Mouse (Mus musculus) lung, postnatal 4 days (tissue): ENCODE data around the gene Ndufa8.
A peak's percentile ranks its signal among the peaks of the same experiment; 100 is the strongest.

ENCODE experiments used
- DNase-seq, 2 experiments: peaks; one replicate each; pipeline ENCODE4 v3.0.0; 2021

The Ndufa8 gene

GRCm38 (mm10) chr2:36048748-36049566 is at the start of gene Ndufa8, which contains the start of gene Morn5:
Ndufa8 (minus strand) TSS chr2:36049406.
Morn5 (plus strand) TSS chr2:36049458.
- peak; percentile 98 to 99 for DNase-seq

DNA sequence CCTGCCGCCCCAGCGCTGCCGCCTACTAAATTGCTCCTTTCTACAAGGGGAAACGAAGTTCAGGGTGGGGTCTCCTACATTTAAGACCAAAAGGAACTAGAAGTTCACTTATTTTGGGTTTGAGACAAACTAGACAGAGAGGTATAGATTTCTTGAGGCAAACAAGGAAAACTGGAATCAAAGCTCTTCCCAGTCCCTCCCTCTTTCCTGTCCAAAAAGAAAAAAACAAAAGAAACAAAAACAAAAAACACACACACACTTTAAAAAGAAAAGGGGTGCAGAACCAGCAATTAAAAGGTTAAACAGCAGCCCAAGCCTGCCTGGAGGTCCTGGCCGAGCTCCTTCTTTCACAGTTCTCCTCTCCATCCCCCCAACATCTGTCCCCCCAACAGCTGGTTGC is 48.8 kb upstream of the Ndufa8 start:
- DNase-seq: no peak

- no peak for DNase-seq
Measured at GRCm38 (mm10) chr2:36097129-36097815, 48.1 kb upstream of the Ndufa8 start.

DNA sequence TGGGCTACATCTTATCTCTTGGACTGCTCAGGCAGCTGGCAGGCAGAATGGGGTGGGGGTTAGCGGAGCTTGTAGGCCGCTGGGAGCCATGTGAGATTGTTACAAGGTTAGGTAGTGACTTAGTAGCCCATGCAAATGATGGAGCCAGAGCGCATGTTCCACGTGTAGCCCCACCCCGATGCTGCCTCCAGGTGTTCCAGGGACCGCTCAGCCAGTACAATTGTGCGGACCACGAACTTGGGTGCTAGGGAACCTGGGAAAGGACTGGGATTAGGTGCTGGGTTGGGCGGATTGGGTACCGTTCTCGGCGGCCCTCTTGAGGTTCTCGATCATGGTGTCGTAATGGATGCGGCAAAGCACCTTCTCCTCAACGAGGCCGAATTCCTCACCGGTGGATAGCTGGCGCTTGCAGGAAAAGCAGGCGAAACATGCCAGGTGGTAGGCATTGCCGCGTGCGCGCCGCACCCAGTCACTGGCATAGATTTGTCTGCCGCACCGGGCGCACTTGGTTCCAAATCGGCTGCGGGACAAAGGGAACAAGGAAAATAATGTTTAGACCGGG is 44.8 kb upstream of the Ndufa8 start:
- DNase-seq: no peak

DNA sequence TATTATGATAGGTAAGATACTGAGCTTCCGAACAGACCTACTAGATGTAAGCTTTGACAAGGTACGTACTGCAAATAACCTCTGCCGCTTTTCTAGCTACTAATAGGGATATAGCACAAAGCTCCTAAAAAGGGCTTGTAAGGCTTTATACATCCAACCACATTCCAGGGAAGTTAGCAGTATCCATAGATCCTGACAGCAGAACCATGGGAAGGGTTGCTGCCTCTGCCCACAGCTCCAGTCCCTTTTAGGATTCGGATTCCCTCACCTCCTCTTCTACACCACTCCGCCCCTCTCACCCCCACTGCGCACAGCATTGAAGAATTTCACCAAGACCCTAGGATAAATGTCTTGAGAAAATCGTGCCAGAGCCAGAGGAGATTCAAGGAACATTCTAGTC is 44.1 kb upstream of the Ndufa8 start:
- DNase-seq: no peak

DNA sequence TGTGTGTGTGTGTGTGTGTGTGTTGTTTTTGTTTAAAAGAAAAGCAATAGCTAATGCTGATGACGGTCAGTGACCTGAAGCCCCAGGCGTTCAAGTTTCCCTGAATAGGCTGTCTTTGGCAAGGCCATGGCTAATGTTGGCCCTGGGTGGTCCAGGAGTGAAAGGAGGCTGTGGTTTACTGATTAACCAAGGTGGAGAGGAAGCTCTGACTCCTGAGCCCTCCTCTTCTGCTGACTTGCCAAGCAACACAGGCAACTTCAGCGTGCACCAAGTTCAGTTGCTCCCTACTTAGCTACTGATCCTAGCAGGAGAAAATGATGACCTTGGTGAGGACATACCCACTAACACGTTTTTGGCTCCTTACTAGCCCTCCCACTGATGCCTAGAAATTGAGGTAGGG is 43.5 kb upstream of the Ndufa8 start:
- DNase-seq: no peak

DNA sequence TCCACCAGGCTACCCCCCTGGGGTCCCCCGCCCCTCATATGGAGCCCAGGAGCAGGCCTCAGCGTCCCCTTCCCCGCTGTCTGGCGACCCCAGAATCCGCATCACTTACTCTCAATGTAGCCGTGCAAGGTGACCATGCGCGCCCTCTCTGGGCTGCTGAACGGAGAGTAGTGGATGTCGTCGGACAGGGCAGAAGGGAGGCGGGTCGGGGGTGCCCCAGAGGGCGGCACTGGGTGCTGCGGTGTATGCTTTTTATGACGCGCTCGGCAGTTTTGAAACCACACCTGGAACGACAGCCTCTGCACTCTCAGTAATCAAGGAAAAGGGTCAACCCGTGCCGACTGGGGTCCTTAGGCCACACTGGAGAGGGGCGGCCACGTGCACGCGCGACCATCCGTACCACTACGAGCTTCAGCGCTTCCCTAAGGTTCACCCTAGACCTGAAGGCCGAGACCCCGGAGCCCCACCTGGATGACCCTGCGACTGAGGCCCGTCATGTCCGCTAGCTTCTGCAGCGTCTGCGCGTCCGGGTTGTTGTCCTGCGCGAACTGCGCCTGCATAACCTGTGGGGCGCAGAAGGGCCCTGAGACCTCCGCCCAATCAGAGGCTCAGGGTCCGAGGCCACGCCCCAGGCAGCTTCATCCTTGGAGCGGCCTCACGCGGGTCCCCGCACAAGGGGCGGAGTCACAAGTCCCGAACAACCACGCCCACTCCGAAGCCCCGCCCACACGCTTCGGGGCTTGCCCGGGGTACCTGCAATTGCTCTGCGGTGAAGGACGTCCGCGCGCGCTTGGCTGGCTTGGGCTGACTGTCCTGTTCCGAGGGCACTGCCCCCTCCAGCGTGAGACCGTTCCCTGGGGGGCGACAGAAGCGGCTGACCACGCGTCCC is 41.9 kb upstream of the Ndufa8 start:
- peak; percentile 53 to 61 for DNase-seq

DNA sequence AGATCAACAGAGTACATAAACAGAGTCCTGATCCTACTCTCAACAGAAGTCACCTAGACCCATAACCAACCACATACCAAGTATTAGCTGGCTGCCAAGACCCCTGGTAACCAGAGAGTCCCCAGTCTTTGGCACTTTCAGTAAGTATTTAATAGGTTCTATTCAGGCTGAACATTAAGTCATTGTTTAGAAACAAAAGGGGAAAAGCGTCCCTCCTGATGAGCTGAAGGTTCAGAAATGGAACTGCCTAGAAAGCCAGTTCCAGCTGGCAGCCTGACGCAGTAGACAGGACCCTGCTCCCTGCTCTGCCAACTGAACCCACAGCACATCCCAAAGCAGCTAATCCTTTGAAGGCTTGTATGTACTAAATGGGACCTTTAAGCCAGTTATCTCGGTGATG is 40.0 kb upstream of the Ndufa8 start:
- DNase-seq: no peak

DNA sequence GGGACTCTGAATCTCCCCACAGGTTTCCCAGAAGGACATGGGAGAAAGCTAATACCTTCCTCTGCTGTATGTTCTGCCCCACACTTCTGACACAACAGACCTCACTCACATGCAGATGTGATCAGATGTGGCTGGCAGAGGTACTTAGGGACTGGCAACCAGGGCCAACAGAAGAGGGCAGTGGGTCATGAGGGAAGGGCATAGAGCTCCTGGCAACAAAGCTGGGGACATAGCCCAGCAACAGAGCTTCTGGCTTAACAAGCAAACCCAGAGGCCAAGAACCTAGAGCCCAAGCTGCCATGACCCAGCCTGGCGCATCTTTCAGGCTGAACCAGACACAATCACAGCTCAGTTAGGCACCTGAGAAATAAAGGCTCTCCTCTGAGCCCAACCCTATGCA is 35.8 kb upstream of the Ndufa8 start:
- DNase-seq: no peak

DNA sequence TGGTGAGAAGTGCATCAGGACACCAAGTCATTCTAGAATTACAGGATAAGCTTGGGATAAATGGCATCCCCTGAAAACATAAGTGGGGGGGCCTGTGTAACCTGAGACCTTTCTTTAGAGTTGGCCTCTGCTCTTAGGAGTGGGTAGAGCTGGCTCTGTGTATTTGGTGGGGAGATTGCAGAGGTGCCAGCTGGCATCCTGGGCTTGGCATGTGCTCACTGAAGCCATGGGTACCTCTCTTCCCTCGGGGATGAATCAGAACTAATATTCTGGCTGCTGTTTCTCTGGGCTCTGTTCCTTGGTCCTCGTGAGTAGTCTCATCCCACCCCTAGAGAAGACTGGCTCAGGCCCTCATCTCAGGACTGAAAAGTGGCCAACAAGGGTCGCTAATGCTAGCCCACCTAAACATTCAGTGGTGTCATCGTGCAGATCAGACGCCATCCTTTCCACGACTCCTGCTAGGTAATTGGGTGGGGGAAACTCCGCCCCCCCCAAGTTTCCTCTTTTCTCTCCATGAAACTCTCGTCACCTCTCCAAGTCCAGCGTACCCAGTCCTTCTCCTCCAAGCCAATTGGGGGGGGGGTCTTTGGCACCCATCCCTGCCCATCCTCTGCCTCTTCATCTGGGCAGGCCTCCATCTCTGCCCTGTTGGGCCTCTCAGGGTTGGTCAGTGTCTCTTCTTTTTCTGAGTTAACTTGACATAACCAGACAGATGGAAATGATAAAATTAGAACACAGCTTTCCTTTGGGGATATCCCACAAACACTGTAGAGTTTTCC is 33.8 kb upstream of the Ndufa8 start:
- no peak for DNase-seq

- no peak for DNase-seq
Measured at GRCm38 (mm10) chr2:36081446-36081845, 32.2 kb upstream of the Ndufa8 start.

DNA sequence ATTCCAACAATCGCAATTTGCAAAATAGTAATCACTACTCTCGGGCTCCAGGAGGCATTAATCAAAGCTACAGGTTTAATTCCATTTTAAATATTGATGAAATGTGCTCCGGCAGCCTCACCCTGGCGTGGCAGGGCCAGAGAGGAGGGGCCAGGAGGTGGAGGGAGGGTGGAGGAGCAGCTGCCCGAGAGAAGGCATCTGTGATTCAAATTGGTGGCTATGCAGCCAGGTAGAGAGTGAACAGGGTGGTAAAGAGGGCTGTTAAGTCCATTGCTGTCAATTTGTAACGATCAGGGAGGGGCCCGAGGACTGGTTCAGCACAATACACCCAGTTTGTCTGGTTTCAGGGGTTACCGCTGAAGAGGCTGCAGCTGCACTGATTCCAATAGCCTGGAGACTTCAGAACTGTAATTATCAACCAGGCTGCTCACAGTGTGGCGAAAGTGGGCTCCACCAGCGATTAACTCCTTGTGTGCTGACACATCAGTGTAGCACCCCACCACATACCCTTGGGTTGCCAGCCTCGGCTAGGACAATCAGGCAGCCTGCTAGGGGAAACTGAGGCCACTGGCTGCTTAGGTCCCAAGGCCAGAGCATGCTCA is 28.1 kb upstream of the Ndufa8 start:
- DNase-seq: no peak

DNA sequence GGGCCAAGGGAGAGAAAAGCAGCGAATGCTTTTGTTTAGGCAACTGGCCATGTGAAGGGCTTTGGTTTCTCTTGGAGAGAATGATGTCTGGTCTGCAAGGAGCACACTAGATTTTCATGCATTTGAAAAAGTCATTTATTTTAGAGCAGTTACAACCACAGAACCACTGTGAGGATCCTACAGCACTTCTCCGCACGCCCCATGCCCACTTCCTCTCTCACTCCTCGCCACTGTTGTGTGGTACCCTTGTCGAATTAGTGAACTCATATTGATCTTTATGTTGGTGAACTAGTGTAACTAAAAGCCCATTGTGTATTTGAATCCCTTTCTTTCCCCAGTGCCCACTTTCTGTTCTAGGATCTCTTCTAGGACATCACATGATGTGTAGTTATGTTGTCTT is 26.0 kb upstream of the Ndufa8 start:
- DNase-seq: no peak

DNA sequence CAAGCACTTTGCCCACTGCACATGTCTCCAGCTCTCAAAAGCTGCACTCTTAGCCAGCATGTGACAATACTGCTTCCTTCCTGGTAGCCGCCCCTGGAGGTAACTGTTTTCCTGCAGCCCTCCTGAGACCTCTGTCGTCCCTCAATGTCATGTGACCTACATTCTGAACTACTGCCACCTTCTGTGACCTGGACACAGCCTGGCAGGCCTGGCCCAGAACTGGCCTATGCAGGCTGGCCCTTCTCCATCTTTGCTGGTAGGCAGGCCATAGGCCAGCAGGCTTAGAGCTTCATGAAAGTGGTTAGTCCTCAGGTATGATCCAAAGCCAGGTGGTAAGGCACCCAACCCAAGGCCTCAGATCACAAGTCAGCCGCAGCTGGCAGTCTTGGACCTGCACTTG is 24.6 kb upstream of the Ndufa8 start:
- no peak for DNase-seq

GRCm38 (mm10) chr2:36071660-36072305 is 22.6 kb upstream of the Ndufa8 start:
- DNase-seq: no peak

GRCm38 (mm10) chr2:36067132-36067531 is 17.9 kb upstream of the Ndufa8 start:
- DNase-seq: no peak

DNA sequence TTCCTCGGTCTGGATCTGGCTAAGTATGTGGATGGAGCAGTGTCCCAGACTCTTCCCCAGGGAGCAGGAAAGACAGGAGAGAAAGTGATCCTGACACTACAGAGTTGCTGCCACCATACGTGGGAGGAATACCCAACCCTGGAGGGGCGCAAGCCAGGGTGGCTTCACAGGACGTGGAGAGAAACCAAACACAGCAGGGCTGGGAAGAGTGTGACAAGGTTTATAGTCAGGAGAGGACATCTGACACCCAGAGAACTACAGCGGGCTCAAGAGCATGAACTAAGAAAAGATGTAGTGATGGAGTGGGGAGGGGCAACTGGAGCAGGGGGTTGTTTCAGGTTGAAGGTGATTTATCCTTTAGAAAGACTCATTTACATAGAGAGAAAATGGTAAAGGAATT is 12.2 kb upstream of the Ndufa8 start:
- DNase-seq: no peak

DNA sequence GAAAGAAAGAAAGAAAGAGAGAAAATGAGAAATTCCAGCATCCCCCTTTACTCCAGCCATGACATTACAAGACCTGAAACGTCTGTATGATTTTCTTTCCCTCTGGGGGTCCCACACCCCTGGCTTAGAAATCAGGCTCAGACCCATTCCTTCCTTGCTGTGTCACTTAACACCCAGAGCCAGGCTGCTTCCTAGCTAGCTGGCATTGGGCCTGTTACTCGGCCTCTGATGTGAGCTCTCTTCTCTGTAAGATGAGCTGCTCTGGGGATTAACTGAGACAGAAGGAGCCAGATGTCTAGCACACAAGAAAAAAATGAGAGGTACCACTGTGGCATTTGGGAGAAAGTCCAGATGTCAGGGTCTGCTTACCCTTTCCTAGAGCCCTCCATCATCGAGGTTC is 7.0 kb upstream of the Ndufa8 start:
- no peak for DNase-seq

- no peak for DNase-seq
Measured at GRCm38 (mm10) chr2:36053249-36053648, 4.0 kb upstream of the Ndufa8 start.

DNA sequence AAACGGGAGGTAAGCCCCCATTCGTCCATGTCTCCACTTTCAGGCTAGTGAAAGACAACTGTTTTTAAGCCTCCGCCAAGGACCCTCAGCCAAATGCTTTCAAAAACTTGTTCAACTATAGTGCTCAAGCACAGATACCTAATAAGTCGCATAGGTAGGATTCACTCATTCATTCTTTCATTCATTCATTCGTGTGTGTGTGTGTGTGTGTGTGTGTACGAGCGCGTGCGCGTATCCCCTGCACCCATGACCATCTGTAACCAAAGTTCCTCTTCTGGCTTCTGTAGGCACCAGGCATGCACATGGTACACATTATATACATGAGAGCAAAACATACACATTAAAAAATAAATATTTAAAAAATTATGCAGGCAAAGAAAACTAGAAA is 355 bp upstream of the Ndufa8 start:
- no peak for DNase-seq

GRCm38 (mm10) chr2:36048164-36048563 is 1.0 kb downstream of the Ndufa8 start:
- no peak for DNase-seq
